Comparison of ENCODE assay signal across 15 mouse cellular contexts in the genomic region with DNA sequence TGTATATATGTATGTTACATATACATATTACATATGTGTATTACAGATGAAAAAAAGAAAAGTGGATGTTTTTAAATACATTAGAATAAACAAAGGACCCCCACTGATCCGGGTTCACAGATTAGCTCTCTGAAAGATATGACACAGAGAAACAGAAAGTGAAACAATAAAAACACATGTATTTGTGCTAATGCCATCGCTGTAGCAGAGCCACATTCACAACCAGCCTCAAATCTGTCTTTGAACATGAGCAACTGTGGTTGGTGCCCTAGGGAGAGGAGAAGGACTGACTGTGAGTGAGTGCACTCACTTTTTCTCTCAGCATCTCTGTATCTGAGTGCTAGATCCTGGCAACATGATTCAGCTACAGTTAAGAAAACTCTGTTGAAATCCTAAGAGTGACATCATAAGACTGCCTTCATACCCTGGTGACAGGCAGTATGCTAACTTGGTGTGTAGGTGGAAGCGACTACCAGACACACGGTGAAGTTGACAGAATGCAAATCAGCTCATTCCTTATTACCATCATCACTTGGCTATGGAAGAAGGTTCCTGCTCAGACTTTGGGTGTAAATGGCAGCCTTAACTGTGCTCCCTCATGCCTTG.
DNase-seq lines count a peak whose midpoint lies in the region; ATAC-seq lines count a peak whose summit lies in the region.
"Had no signal": no experiment of that assay in that cellular context is flagged by ENCODE, and none has a peak within 500 bp of the region (broad histone marks: within the 10 kb centered on the region; RNA-seq: fewer than 3 reads in every experiment).

No protein-coding gene starts in this region.

- ATAC-seq in hematopoietic stem cell, adult 5-6 weeks (replicated peaks in 1 of 2; ENCODE audit: insufficient read depth in 1 of 2, low FRiP score in 2 of 2, low TSS enrichment in 1 of 2, low read depth in 1 of 2, poor library complexity in 2 of 2, severe bottlenecking in 2 of 2): peak; percentile 62 to 67
- ATAC-seq: forebrain, embryonic 15.5 days; intestine, embryonic 15.5 days had no signal

- peak; percentile 12 for DNase-seq in layer of hippocampus, adult 9-11 months
- DNase-seq in layer of hippocampus, postnatal 25 days (ENCODE audit: extremely low spot score in 1 of 2, low spot score in 1 of 2): no peak
- DNase-seq in T-cell, adult 2 months (ENCODE audit: low spot score): peak; percentile 1
- peak; percentile 21 for DNase-seq in naive thymus-derived CD4-positive, alpha-beta T cell, adult 2 months (ENCODE audit: low read depth)
- no peak for DNase-seq in thymus, postnatal 25 days
- no peak for DNase-seq in thymus, adult 18-20 months
- DNase-seq in lung, postnatal 4 days: no peak
- DNase-seq: gastrocnemius, adult 2 months; heart, adult 2 months; layer of hippocampus, postnatal 36 days; liver; lung, embryonic 14.5 days had no signal

Comparison
In these comparisons a context has a peak if more than half of its experiments do, and no peak if none do; other contexts are left out.
1. DNase-seq: peak in layer of hippocampus, adult 9-11 months (single experiment), T-cell, adult 2 months (single experiment) and naive thymus-derived CD4-positive, alpha-beta T cell, adult 2 months (single experiment); none in layer of hippocampus, postnatal 25 days (0 of 2), thymus, postnatal 25 days (single experiment), thymus, adult 18-20 months (0 of 2) and lung, postnatal 4 days (0 of 2).